Mouse (Mus musculus) MEL (cell line): ENCODE data around the gene Igfbp2.

Source experiments
- CHD1 ChIP-seq: IDR thresholded peaks from 2 replicates; pipeline ENCODE4 v1.6.1; 2012; ENCODE audit warnings: low read depth, mild to moderate bottlenecking, inconsistent platforms, low read length, improper control_type of control experiment
- CTCF ChIP-seq, 3 experiments: IDR thresholded peaks in 2 of 3; conservative IDR thresholded peaks in 1 of 3; 2 replicates each; pipeline ENCODE4 v1.5.1; 2011 to 2012; ENCODE audit warnings: low read length in 3 of 3, low read depth in 2 of 3, mild to moderate bottlenecking in 2 of 3, improper control_type of control experiment in 1 of 3, inconsistent platforms in 1 of 3, mixed read lengths in 1 of 3, moderate library complexity in 1 of 3; ENCODE audit not compliant: control insufficient read depth in 1 of 3, insufficient read depth in 1 of 3, poor library complexity in 1 of 3, severe bottlenecking in 1 of 3
- E2F4 ChIP-seq: IDR thresholded peaks from 2 replicates; pipeline ENCODE4 v1.6.1; 2011; ENCODE audit warnings: low read depth, low read length, improper control_type of control experiment, borderline replicate concordance
- EP300 ChIP-seq, 2 experiments: IDR thresholded peaks; 2 replicates each; pipeline ENCODE4 v1.6.1; 2011; ENCODE audit warnings: improper control_type of control experiment in 2 of 2, low read length in 2 of 2, low read depth in 1 of 2, mild to moderate bottlenecking in 1 of 2
- HCFC1 ChIP-seq: IDR thresholded peaks from 2 replicates; pipeline ENCODE4 v1.6.1; 2012; ENCODE audit warnings: low read depth, mild to moderate bottlenecking, inconsistent platforms, low read length, improper control_type of control experiment, moderate library complexity
- JUND ChIP-seq: IDR thresholded peaks from 2 replicates; pipeline ENCODE4 v1.6.1; 2011; ENCODE audit warnings: low read depth, mild to moderate bottlenecking, improper control_type of control experiment, low read length
- MAX ChIP-seq: IDR thresholded peaks from 2 replicates; pipeline ENCODE4 v1.6.1; 2011; ENCODE audit warnings: low read length, improper control_type of control experiment
- NRF1 ChIP-seq: IDR thresholded peaks from 2 replicates; pipeline ENCODE4 v1.6.1; 2014; ENCODE audit warnings: low read depth, mild to moderate bottlenecking, inconsistent platforms, low read length, improper control_type of control experiment, moderate library complexity; ENCODE audit not compliant: poor library complexity, insufficient read depth, severe bottlenecking
- POLR2A ChIP-seq, 2 experiments: IDR thresholded peaks; 2 replicates each; pipeline ENCODE4 v1.6.1; 2011 to 2012; ENCODE audit warnings: low read length in 2 of 2, mild to moderate bottlenecking in 2 of 2, control low read depth in 1 of 2, improper control_type of control experiment in 1 of 2, low read depth in 1 of 2, moderate library complexity in 1 of 2; ENCODE audit not compliant: control insufficient read depth in 1 of 2, insufficient read depth in 1 of 2, poor library complexity in 1 of 2
- RCOR1 ChIP-seq: IDR thresholded peaks from 2 replicates; pipeline ENCODE4 v1.6.1; 2012; ENCODE audit warnings: low read depth, mild to moderate bottlenecking, inconsistent platforms, low read length, improper control_type of control experiment
- SMC3 ChIP-seq: IDR thresholded peaks from 2 replicates; pipeline ENCODE4 v1.6.1; 2011; ENCODE audit warnings: low read depth, low read length, improper control_type of control experiment
- USF1 ChIP-seq: IDR thresholded peaks from 2 replicates; pipeline ENCODE4 v1.6.1; 2014; ENCODE audit warnings: low read depth, mild to moderate bottlenecking, inconsistent platforms, low read length, improper control_type of control experiment, moderate library complexity

DNA sequence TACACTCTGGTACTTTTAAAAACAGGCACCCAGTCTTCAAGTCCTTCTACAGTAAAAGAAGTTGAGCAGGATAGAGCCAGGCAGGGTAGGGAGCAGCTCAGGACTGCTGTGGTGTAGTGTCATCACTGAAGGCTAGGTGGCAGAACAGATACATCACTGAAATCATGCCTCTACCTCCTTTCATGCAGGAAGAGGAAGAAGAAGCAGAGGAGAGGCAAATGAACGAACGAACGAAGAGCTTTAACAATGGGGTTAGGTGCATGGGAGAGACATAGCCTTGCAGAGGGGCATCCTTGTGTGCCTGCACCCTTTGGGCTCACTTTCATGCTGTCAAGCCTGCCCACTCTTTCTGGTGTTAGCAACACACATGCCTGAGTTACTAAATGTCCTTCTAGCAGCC, 53.6 kb downstream of the Igfbp2 start:
- TF ChIP-seq RCOR1 (no peak), EP300 (IDR thresholded peaks at IDR 0.05; ENCODE audit: low read depth in 1 of 2, low read length in 2 of 2) (no peak), JUND (no peak), CHD1 (no peak), CTCF (IDR thresholded peaks at IDR 0.05 in 2 of 3, conservative IDR thresholded peaks at IDR 0.05 in 1 of 3; ENCODE audit: control insufficient read depth in 1 of 3, insufficient read depth in 1 of 3, low read depth in 2 of 3, low read length in 3 of 3, poor library complexity in 1 of 3, severe bottlenecking in 1 of 3) (peak; percentile 40 to 67 (median 48)), USF1 (no peak), E2F4 (no peak), POLR2A (IDR thresholded peaks at IDR 0.05; ENCODE audit: control insufficient read depth in 1 of 2, insufficient read depth in 1 of 2, low read depth in 1 of 2, low read length in 2 of 2, poor library complexity in 1 of 2) (peak in 1 of 2 experiments; percentile 48; a peak in 2 of 4 replicates), MAX (0 out of 2 replicates have a peak, but pooled peaks have one; percentile 26), SMC3 (peak; percentile 51), HCFC1 (peak; percentile 38; the same call in 1 of the 2 replicates), NRF1 (no peak)
